Comparison of ENCODE assay signal across 27 mouse cellular contexts in the genomic region with DNA sequence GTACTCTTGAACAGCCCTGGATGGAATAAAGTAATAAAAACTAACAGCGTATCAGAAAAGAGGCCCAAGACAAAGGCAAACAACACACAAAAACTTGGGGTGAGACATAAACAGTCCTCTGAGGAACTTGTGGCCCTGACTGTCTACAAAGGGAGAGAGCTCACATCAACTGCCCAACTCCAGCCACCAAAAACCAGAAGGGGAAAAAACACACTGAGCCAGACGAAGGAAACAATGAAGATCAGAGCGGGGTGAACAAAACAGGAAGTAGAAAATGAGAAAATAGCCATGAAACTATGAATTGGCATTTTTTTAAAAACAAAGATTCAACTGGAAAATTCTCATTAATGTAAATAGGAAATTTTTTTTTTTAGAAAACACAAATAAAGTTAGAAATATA.
DNase-seq lines count a peak whose midpoint lies in the region; ATAC-seq and TF ChIP-seq lines count a peak whose summit lies in the region.
"Had no signal": no experiment of that assay in that cellular context is flagged by ENCODE, and none has a peak within 500 bp of the region (broad histone marks: within the 10 kb centered on the region; RNA-seq: fewer than 3 reads in every experiment).

No protein-coding gene starts in this region.

- DNase-seq in embryonic facial prominence, embryonic 10.5 days (ENCODE audit: low spot score), result no peak
- DNase-seq in CH12.LX (ENCODE audit: extremely low read depth), result peak; percentile 33
- DNase-seq in urinary bladder, adult 2 months (ENCODE audit: low spot score), result no peak
- no peak for DNase-seq in urinary bladder, postnatal 4 days (ENCODE audit: low spot score in 2 of 2)
- DNase-seq in frontal cortex, postnatal 36 days (ENCODE audit: low spot score in 2 of 2), result no peak
- DNase-seq: adrenal gland, adult 8-10 months; adrenal gland, postnatal 36 days; cerebellum, adult 11 months; cerebellum, adult 2 months; cerebellum, adult 9-11 months; cerebellum, postnatal 25 days; embryo, embryonic 11 days; gastrocnemius, postnatal 25 days; heart, adult 2 months; heart, postnatal 14 days; kidney, adult 18-20 months had no signal

- 69% methylated on average over 3 of the region's 3 CpGs for WGBS in embryonic facial prominence, embryonic 13.5 days
- WGBS in embryonic facial prominence, embryonic 10.5 days, result 86% methylated on average over 3 of the region's 3 CpGs

- no peak overlapping the region for H3K4me2 ChIP-seq in embryonic facial prominence, embryonic 13.5 days
- no peak overlapping the region for H3K4me2 ChIP-seq in CH12.LX (ENCODE audit: insufficient read depth, low read depth, poor library complexity, severe bottlenecking)
- H3K4me2 ChIP-seq: embryonic facial prominence, embryonic 15.5 days; forebrain, embryonic 15.5 days; heart, embryonic 13.5 days; hindbrain, embryonic 14.5 days had no signal

- ATAC-seq in embryonic facial prominence, embryonic 13.5 days (ENCODE audit: insufficient number of reproducible peaks, insufficient read depth, low FRiP score, low TSS enrichment, low read depth), result no peak
- ATAC-seq in granulocyte monocyte progenitor cell, adult 5-6 weeks (replicated peaks; ENCODE audit: poor library complexity, severe bottlenecking), result peak; percentile 61
- ATAC-seq in megakaryocyte progenitor cell, adult 5-6 weeks (replicated peaks; ENCODE audit: poor library complexity), result peak; percentile 65
- ATAC-seq: activated CD4-positive, CD25-positive, alpha-beta regulatory T cell, adult 4 months; CD4-positive, CD25-positive, alpha-beta regulatory T cell, adult 4 months; forebrain, embryonic 15.5 days; hindbrain, postnatal 0 days had no signal

- H3K4me1 ChIP-seq in embryonic facial prominence, embryonic 13.5 days, result 0 out of 2 replicates have a peak, but pooled peaks cover 7% of the 10 kb centered on the region
- peaks cover 8% of the 10 kb centered on the region for H3K4me1 ChIP-seq in embryonic facial prominence, embryonic 10.5 days
- peaks cover 8 to 38% of the 10 kb centered on the region in 2 experiments; a peak in 3 of 4 replicates for H3K4me1 ChIP-seq in CH12.LX (ENCODE audit: control insufficient read depth in 1 of 2, insufficient read depth in 2 of 2)

- peak overlapping the region; percentile 11; the same call in 1 of the 2 replicates for H3K27ac ChIP-seq in embryonic facial prominence, embryonic 13.5 days
- no peak overlapping the region for H3K27ac ChIP-seq in embryonic facial prominence, embryonic 10.5 days (replicated peaks)
- H3K27ac ChIP-seq in CH12.LX (ENCODE audit: insufficient read depth, low read depth), result no peak overlapping the region
- H3K27ac ChIP-seq: forebrain, embryonic 15.5 days; heart, adult 2 months; heart, embryonic 13.5 days; hindbrain, embryonic 14.5 days; hindbrain, postnatal 0 days had no signal

- H3K27me3 ChIP-seq in embryonic facial prominence, embryonic 13.5 days, result no peaks in the 10 kb centered on the region
- H3K27me3 ChIP-seq in embryonic facial prominence, embryonic 10.5 days (replicated peaks; ENCODE audit: low read depth, poor library complexity, severe bottlenecking), result no peaks in the 10 kb centered on the region
- H3K27me3 ChIP-seq in CH12.LX (replicated peaks), result no peaks in the 10 kb centered on the region
- H3K27me3 ChIP-seq: embryonic facial prominence, embryonic 15.5 days; forebrain, embryonic 15.5 days; heart, embryonic 13.5 days had no signal

- no peak overlapping the region for H3K9ac ChIP-seq in embryonic facial prominence, embryonic 13.5 days
- no peak overlapping the region for H3K9ac ChIP-seq in CH12.LX (ENCODE audit: insufficient read depth, low read depth)
- H3K9ac ChIP-seq: embryonic facial prominence, embryonic 15.5 days; forebrain, embryonic 15.5 days; heart, embryonic 13.5 days; hindbrain, embryonic 14.5 days had no signal

- in situ Hi-C loops in CH12.LX (cut with MboI; ENCODE audit: low pct_ligation_motif_present, low pct_unique_long_range_greater_than_20kb, low sequenced_read_pairs), result no loop called here

- H3K79me2 ChIP-seq in CH12.LX (replicated peaks; ENCODE audit: control insufficient read depth, extremely low read depth, insufficient read depth, poor library complexity, severe bottlenecking), result no peaks in the 10 kb centered on the region

- no peaks in the 10 kb centered on the region for H3K9me3 ChIP-seq in embryonic facial prominence, embryonic 13.5 days
- no peaks in the 10 kb centered on the region for H3K9me3 ChIP-seq in embryonic facial prominence, embryonic 10.5 days
- H3K9me3 ChIP-seq in CH12.LX (replicated peaks; ENCODE audit: low read length), result no peaks in the 10 kb centered on the region
- H3K9me3 ChIP-seq: embryonic facial prominence, embryonic 15.5 days; forebrain, embryonic 15.5 days; heart, embryonic 10.5 days; heart, embryonic 13.5 days had no signal

- no peak for TF ChIP-seq EP300 in CH12.LX (IDR thresholded peaks at IDR 0.05; ENCODE audit: low read length)

- TF ChIP-seq POLR2A in CH12.LX (IDR thresholded peaks at IDR 0.05; ENCODE audit: low read depth, low read length), result no peak

- dilution Hi-C loops in CH12.LX (cut with MboI; ENCODE audit: extremely low pct_ligation_motif_present, extremely low pct_unique_long_range_greater_than_20kb, low sequenced_read_pairs), result no loop called here

- no peaks in the 10 kb centered on the region for H3K36me3 ChIP-seq in embryonic facial prominence, embryonic 13.5 days
- H3K36me3 ChIP-seq in embryonic facial prominence, embryonic 10.5 days (replicated peaks), result no peaks in the 10 kb centered on the region
- H3K36me3 ChIP-seq in CH12.LX (replicated peaks in 1 of 2; ENCODE audit: control insufficient read depth in 1 of 2, insufficient read depth in 1 of 2, low read length in 1 of 2), result no peaks in the 10 kb centered on the region
- H3K36me3 ChIP-seq: embryonic facial prominence, embryonic 15.5 days; forebrain, embryonic 15.5 days; heart, embryonic 10.5 days; heart, embryonic 13.5 days had no signal

- H3K4me3 ChIP-seq in embryonic facial prominence, embryonic 13.5 days, result no peak overlapping the region
- H3K4me3 ChIP-seq in embryonic facial prominence, embryonic 10.5 days, result no peak overlapping the region
- no peak overlapping the region for H3K4me3 ChIP-seq in CH12.LX (replicated peaks in 1 of 3; ENCODE audit: low read depth in 2 of 3, low read length in 2 of 3, poor library complexity in 1 of 3)
- H3K4me3 ChIP-seq: embryonic facial prominence, embryonic 15.5 days; forebrain, embryonic 15.5 days; heart, adult 2 months; heart, embryonic 10.5 days; heart, embryonic 13.5 days had no signal

- no peak for TF ChIP-seq RAD21 in CH12.LX (IDR thresholded peaks at IDR 0.05; ENCODE audit: low read depth, low read length)

- TF ChIP-seq CTCF in CH12.LX (conservative IDR thresholded peaks at IDR 0.05 in 1 of 2, IDR thresholded peaks at IDR 0.05 in 1 of 2; ENCODE audit: low read depth in 2 of 2, low read length in 2 of 2), result no peak

TF ChIP-seq in CH12.LX, 34 proteins besides CTCF, POLR2A, EP300 and RAD21:
- peak; percentile 33; the same call in 1 of the 2 replicates for TF ChIP-seq ZNF384 (IDR thresholded peaks at IDR 0.05; ENCODE audit: low read depth, low read length)
- no peak for TF ChIP-seq IRF4 (IDR thresholded peaks at IDR 0.05; ENCODE audit: low read depth, low read length)
